7 mouse cellular contexts compared by ENCODE assay signal in genomic region chr6:95669335-95669729, GRCm38 (mm10). TPM values are rescaled to one million over a fixed set of nuclear protein-coding genes. Genes with fewer than 3 reads are reported as not detected.
DNase-seq lines count a peak whose midpoint lies in the region; ATAC-seq and TF ChIP-seq lines count a peak whose summit lies in the region.

No protein-coding gene starts in this region.

- no peak for TF ChIP-seq POLR2A in CH12.LX (IDR thresholded peaks at IDR 0.05; ENCODE audit: low read depth, low read length)

- peak; percentile 81 for TF ChIP-seq RAD21 in CH12.LX (IDR thresholded peaks at IDR 0.05; ENCODE audit: low read depth, low read length)

- H3K27me3 ChIP-seq in intestine, postnatal 0 days (replicated peaks; ENCODE audit: control insufficient read depth, insufficient read depth, low read length): no peaks in the 10 kb centered on the region
- H3K27me3 ChIP-seq in intestine, embryonic 16.5 days (replicated peaks; ENCODE audit: control insufficient read depth, insufficient read depth, low read length): no peaks in the 10 kb centered on the region
- H3K27me3 ChIP-seq in CH12.LX (replicated peaks): no peaks in the 10 kb centered on the region
- H3K27me3 ChIP-seq in lung, embryonic 14.5 days (ENCODE audit: insufficient read depth, low read length): no peaks in the 10 kb centered on the region

- WGBS in intestine, postnatal 0 days: 67% methylated on average over 3 of the region's 3 CpGs
- 61% methylated on average over 3 of the region's 3 CpGs for WGBS in intestine, embryonic 16.5 days
- whole genome bisulfite sequencing in lung, embryonic 14.5 days: 58% methylated on average over 3 of the region's 3 CpGs

- H3K9ac ChIP-seq in intestine, postnatal 0 days (ENCODE audit: low read depth, low read length): no peak overlapping the region
- no peak overlapping the region for H3K9ac ChIP-seq in intestine, embryonic 16.5 days (ENCODE audit: low read depth, low read length)
- no peak overlapping the region for H3K9ac ChIP-seq in CH12.LX (ENCODE audit: insufficient read depth, low read depth)
- H3K9ac ChIP-seq in lung, embryonic 14.5 days: no peak overlapping the region

- H3K79me2 ChIP-seq in CH12.LX (replicated peaks; ENCODE audit: control insufficient read depth, extremely low read depth, insufficient read depth, poor library complexity, severe bottlenecking): no peaks in the 10 kb centered on the region; the same call in 1 of the 2 replicates

- no peak overlapping the region for H3K4me3 ChIP-seq in intestine, postnatal 0 days (ENCODE audit: low read depth, low read length)
- H3K4me3 ChIP-seq in intestine, embryonic 16.5 days (ENCODE audit: low read length): no peak overlapping the region
- no peak overlapping the region for H3K4me3 ChIP-seq in CH12.LX (replicated peaks in 1 of 3; ENCODE audit: low read depth in 2 of 3, low read length in 2 of 3, poor library complexity in 1 of 3)
- no peak overlapping the region for H3K4me3 ChIP-seq in lung, embryonic 14.5 days (ENCODE audit: low read depth, low read length)

- in situ Hi-C loops in CH12.LX (cut with MboI; ENCODE audit: low pct_ligation_motif_present, low pct_unique_long_range_greater_than_20kb, low sequenced_read_pairs): no loop called here

- TF ChIP-seq EP300 in CH12.LX (IDR thresholded peaks at IDR 0.05; ENCODE audit: low read length): no peak

- ATAC-seq in intestine, postnatal 0 days: no peak
- ATAC-seq in intestine, embryonic 16.5 days: no peak
- no peak for ATAC-seq in lung, embryonic 14.5 days (ENCODE audit: insufficient read depth)

- peak; percentile 74 for TF ChIP-seq CTCF in intestine, postnatal 0 days (IDR thresholded peaks at IDR 0.05; ENCODE audit: low read depth)
- TF ChIP-seq CTCF in CH12.LX (conservative IDR thresholded peaks at IDR 0.05 in 1 of 2, IDR thresholded peaks at IDR 0.05 in 1 of 2; ENCODE audit: low read depth in 2 of 2, low read length in 2 of 2): peak; percentile 72 to 84
- peak; percentile 68 for TF ChIP-seq CTCF in lung, embryonic 14.5 days (IDR thresholded peaks at IDR 0.05; ENCODE audit: low read depth)

- H3K9me3 ChIP-seq in intestine, postnatal 0 days (ENCODE audit: control insufficient read depth): 0 out of 2 replicates have a peak, but pooled peaks cover 2% of the 10 kb centered on the region
- 0 out of 2 replicates have a peak, but pooled peaks cover 4% of the 10 kb centered on the region for H3K9me3 ChIP-seq in intestine, embryonic 16.5 days (ENCODE audit: control insufficient read depth, low read length)
- H3K9me3 ChIP-seq in CH12.LX (replicated peaks; ENCODE audit: low read length): no peaks in the 10 kb centered on the region
- no peaks in the 10 kb centered on the region; the same call in 1 of the 2 replicates for H3K9me3 ChIP-seq in lung, embryonic 14.5 days (ENCODE audit: low read depth, low read length)

- peak; percentile 76 for DNase-seq in CH12.LX (ENCODE audit: extremely low read depth)
- DNase-seq in T-cell, adult 2 months (ENCODE audit: low spot score): peak; percentile 32
- peak; percentile 14 for DNase-seq in gastrocnemius, postnatal 25 days
- peak; percentile 60 for DNase-seq in lung, embryonic 14.5 days
- peak; percentile 34 to 77 for DNase-seq in spleen, postnatal 4 days (ENCODE audit: low spot score in 2 of 2)

- no peaks in the 10 kb centered on the region for H3K4me1 ChIP-seq in intestine, postnatal 0 days (replicated peaks; ENCODE audit: control insufficient read depth, insufficient read depth, low read length)
- H3K4me1 ChIP-seq in intestine, embryonic 16.5 days (ENCODE audit: control insufficient read depth, insufficient read depth, low read length): peaks cover 8% of the 10 kb centered on the region
- H3K4me1 ChIP-seq in CH12.LX (ENCODE audit: control insufficient read depth in 1 of 2, insufficient read depth in 2 of 2): peaks cover 2 to 27% of the 10 kb centered on the region in 2 experiments; a peak in 2 of 4 replicates
- peaks cover 2% of the 10 kb centered on the region; the same call in 1 of the 2 replicates for H3K4me1 ChIP-seq in lung, embryonic 14.5 days (ENCODE audit: insufficient read depth)

- H3K36me3 ChIP-seq in intestine, postnatal 0 days (ENCODE audit: control insufficient read depth, insufficient read depth): peaks cover 4% of the 10 kb centered on the region
- H3K36me3 ChIP-seq in intestine, embryonic 16.5 days (ENCODE audit: control insufficient read depth, insufficient read depth, low read length): no peaks in the 10 kb centered on the region
- peaks cover 0 to 44% of the 10 kb centered on the region in 2 experiments for H3K36me3 ChIP-seq in CH12.LX (replicated peaks in 1 of 2; ENCODE audit: control insufficient read depth in 1 of 2, insufficient read depth in 1 of 2, low read length in 1 of 2)
- no peaks in the 10 kb centered on the region for H3K36me3 ChIP-seq in lung, embryonic 14.5 days (ENCODE audit: insufficient read depth)

- H3K4me2 ChIP-seq in intestine, postnatal 0 days (replicated peaks; ENCODE audit: low read depth): no peak overlapping the region
- no peak overlapping the region for H3K4me2 ChIP-seq in intestine, embryonic 16.5 days (ENCODE audit: low read depth, low read length)
- H3K4me2 ChIP-seq in CH12.LX (ENCODE audit: insufficient read depth, low read depth, poor library complexity, severe bottlenecking): no peak overlapping the region
- H3K4me2 ChIP-seq in lung, embryonic 14.5 days: no peak overlapping the region

- dilution Hi-C loops in CH12.LX (cut with MboI; ENCODE audit: extremely low pct_ligation_motif_present, extremely low pct_unique_long_range_greater_than_20kb, low sequenced_read_pairs): no loop called here

- H3K27ac ChIP-seq in intestine, postnatal 0 days (ENCODE audit: low read depth, low read length): no peak overlapping the region
- no peak overlapping the region for H3K27ac ChIP-seq in intestine, embryonic 16.5 days (ENCODE audit: low read length)
- H3K27ac ChIP-seq in CH12.LX (ENCODE audit: insufficient read depth, low read depth): no peak overlapping the region
- no peak overlapping the region for H3K27ac ChIP-seq in lung, embryonic 14.5 days (ENCODE audit: low read depth)

TF ChIP-seq in CH12.LX, 34 proteins besides CTCF, POLR2A, EP300 and RAD21:
- TF ChIP-seq ZC3H11A (IDR thresholded peaks at IDR 0.05; ENCODE audit: low read depth, low read length) (peak; percentile 56), MEF2A (IDR thresholded peaks at IDR 0.05; ENCODE audit: borderline replicate concordance, low read depth, low read length) (0 out of 2 replicates have a peak, but pooled peaks have one; percentile 10), JUND (conservative IDR thresholded peaks at IDR 0.05; ENCODE audit: low read depth, low read length) (0 out of 2 replicates have a peak, but pooled peaks have one; percentile 8), USF1 (IDR thresholded peaks at IDR 0.05; ENCODE audit: low read depth, low read length) (no peak), MAFK (IDR thresholded peaks at IDR 0.05; ENCODE audit: insufficient replicate concordance, low read length) (0 out of 2 replicates have a peak, but pooled peaks have one; percentile 5), SMC3 (IDR thresholded peaks at IDR 0.05; ENCODE audit: low read depth, low read length) (peak; percentile 89)

RNA-seq across cellular contexts. Expression of gene Suclg2, which starts 49.3 kb away (rescaled TPM):
- polyA plus RNA-seq in intestine, postnatal 0 days (2015; fragmentation: Nextera tagmentation; extraction: Ambion mirVana): 77.3 and 78.1 TPM in 2 replicates
- 130 TPM in 2 replicates for polyA plus RNA-seq in intestine, embryonic 16.5 days (2015; fragmentation: Nextera tagmentation; extraction: Ambion mirVana)
- total RNA-seq in CH12.LX (2012; rRNA removed) (48.3 and 49.0 TPM in 2 replicates), CH12.LX (2014; rRNA removed) (86.2 and 90.6 TPM in 2 replicates)
- polyA plus RNA-seq in CH12.LX (2012; ENCODE audit: insufficient read length, low read depth): 46.5 and 66.8 TPM in 2 replicates
- total RNA-seq in gastrocnemius, postnatal 25 days (2021): 10 to 100 TPM; 33.2 to 40.4 TPM
- polyA plus RNA-seq in lung, embryonic 14.5 days (2014; fragmentation: Nextera tagmentation; extraction: Ambion mirVana): 76.0 and 78.5 TPM in 2 replicates

Comparison
In these comparisons a context has a peak if more than half of its experiments do, and no peak if none do; other contexts are left out.
1. DNase-seq: peak in every context shown above with its lines; median percentile 76 in CH12.LX; 60 in lung, embryonic 14.5 days; 56 in spleen, postnatal 4 days; 32 in T-cell, adult 2 months; 14 in gastrocnemius, postnatal 25 days.